Mouse (Mus musculus) megakaryocyte, adult 5-6 weeks (primary cell): ENCODE data around the gene Ranbp17. TPM values are rescaled to one million over a fixed set of nuclear protein-coding genes. Genes with fewer than 3 reads are reported as not detected.
A peak's percentile ranks its signal among the peaks of the same experiment; 100 is the strongest.

Experiments used
- ATAC-seq: 2 replicates; pipeline ENCODE4 v1.8.0; 2016; ENCODE audit warnings: mild to moderate bottlenecking, inconsistent platforms; ENCODE audit not compliant: poor library complexity, severe bottlenecking
- total RNA-seq, 2 experiments: library from RNA; stranded (forward) in 1 of 2; stranded (reverse) in 1 of 2; fragments of 153-499, 151-499 nt in 1 of 2; fragments of 221-1000, 200-1000 nt in 1 of 2; gene quantifications; 2 replicates each; pipeline versions ENCODE4 v1.2.3 to v1.2.4; 2015 to 2017

Ranbp17 gene
- total RNA-seq, 2 experiments from 2014 or later: 0.40 to 0.77 TPM

GRCm38 (mm10) chr11:33198351-33199116 lies 315.0 kb downstream of the Ranbp17 start:
- ATAC-seq: no peak

GRCm38 (mm10) chr11:33197673-33198072 lies 315.9 kb downstream of the Ranbp17 start:
- ATAC-seq: no peak

- ATAC-seq: no peak
These were observed 316.4 kb downstream of the Ranbp17 start for GRCm38 (mm10) chr11:33197133-33197514.

GRCm38 (mm10) chr11:33196447-33197132 lies 317.0 kb downstream of the Ranbp17 start:
- ATAC-seq: no peak

GRCm38 (mm10) chr11:33195531-33196446 lies 317.8 kb downstream of the Ranbp17 start:
- ATAC-seq: no peak

GRCm38 (mm10) chr11:33195061-33195460 lies 318.5 kb downstream of the Ranbp17 start:
- ATAC-seq: no peak

DNA sequence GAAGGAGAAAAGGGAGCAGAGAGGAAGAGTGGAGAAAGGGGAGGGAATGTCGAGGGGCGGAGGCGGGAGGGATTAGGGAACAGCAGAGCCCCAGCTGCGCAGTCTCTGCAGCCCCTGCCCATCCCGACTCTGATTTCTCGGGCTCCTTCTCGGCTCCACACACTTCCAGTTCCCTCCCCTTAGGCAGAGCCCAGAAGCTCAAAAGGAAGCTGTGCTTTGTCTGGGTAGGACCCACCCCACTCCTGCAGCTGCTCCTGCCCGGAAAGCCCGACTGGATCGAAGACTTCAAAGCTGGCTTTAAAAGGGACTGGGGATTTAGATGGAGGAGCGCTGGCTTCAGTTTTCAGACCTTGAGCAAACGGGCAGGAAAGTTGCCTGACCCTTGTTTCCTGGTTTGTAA lies 319.9 kb downstream of the Ranbp17 start:
- no peak for ATAC-seq

- no peak for ATAC-seq
These were observed 331.7 kb downstream of the Ranbp17 start for GRCm38 (mm10) chr11:33181804-33182203.

DNA sequence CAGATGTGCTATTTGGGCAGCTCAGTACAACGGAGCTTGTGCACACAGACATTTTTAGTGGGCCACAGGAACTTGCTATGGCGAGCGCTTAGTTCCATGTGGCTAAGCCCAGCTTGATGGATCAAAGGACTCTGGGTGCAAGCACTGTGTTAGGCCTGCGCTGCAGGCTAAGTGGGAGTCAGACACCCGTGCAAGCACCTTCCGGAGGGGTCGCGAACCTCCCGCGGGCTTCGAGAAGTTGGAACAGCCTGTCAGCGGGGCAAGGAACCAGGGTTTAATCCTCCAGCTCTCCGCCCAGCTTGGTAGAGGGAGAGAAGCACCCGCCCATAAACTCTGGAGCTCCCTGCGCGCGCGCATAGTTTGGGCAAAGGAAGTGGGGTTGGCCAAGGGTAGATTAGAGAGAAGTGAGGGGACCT lies 332.8 kb downstream of the Ranbp17 start:
- ATAC-seq: no peak

- ATAC-seq: no peak
These were observed 333.7 kb downstream of the Ranbp17 start for GRCm38 (mm10) chr11:33179802-33180201.

DNA sequence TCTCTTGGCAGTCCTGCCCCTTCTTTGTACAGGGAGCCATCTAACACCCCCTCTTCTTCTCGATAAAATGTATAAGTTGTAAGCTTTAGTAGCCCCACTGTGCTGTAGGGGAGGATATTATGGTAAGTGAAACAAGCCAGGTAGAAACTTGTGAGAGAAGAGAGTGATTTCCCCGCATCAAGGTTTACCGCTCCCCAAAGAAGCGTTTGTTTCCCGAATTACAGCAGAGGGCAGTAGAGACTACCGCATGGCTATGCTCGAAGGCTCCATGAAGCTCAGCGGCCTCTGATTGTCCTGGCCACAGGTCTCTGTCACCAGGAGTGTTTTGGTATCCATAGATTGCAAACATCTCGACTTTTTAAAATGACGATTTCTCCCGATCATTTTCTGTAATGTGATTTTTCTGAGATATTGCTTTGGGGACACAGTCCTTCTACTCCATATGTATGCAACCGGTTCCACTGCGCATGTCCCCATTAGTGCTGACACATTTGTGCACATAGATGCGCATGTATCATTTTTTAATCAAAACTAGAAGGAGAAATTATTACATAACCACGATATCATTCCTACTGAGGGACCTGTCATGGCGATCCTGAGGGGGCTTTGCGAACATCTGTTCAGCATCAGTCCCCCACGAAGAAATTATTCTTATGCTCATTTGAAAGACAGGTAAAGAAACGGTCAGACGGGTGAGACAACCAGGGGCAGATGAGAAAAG lies 336.9 kb downstream of the Ranbp17 start:
- ATAC-seq: no peak

DNA sequence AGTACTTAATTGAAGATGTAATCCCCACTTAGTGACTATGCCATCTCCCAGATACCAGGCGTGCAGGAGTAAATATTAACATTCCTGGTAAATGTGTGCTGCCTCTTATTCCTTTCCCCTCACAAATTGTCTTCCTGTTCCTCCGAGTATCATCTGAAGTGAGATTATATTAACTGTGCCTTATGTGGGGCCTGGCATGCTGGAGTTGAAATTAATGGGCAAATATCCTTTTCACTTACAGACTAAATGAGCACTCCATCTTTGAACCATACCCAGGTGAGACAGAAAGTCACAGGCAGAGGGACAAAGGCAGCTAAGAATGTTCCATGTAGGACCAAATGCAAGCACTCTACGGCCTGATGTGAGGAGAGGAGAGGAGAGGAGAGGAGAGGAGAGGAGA lies 337.8 kb downstream of the Ranbp17 start:
- no peak for ATAC-seq

DNA sequence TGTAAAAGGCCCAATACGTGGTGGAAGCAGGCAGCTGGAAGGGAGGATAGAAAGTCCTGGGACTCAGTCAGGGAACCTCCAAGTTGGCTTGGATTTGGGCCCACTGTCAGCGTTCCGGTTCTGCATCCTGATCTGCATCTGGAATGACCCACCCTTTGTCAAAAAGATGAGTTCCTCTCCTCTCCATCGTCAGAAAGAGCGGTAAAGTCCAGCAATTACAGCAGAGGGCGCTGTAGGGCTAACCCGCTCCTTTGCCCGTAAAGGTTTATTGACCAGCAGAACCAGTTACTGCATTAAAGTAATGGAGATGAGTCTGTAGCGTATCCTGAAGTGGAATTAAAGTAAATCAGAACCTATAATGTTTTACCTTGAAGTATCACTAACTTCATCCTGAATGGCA lies 343.1 kb downstream of the Ranbp17 start:
- ATAC-seq: peak; percentile 80

GRCm38 (mm10) chr11:33162998-33163506 lies 350.5 kb downstream of the Ranbp17 start, which contains the start of gene Npm1:
Npm1 (minus strand) TSS chr11:33163206.
- ATAC-seq: peak; percentile 97

DNA sequence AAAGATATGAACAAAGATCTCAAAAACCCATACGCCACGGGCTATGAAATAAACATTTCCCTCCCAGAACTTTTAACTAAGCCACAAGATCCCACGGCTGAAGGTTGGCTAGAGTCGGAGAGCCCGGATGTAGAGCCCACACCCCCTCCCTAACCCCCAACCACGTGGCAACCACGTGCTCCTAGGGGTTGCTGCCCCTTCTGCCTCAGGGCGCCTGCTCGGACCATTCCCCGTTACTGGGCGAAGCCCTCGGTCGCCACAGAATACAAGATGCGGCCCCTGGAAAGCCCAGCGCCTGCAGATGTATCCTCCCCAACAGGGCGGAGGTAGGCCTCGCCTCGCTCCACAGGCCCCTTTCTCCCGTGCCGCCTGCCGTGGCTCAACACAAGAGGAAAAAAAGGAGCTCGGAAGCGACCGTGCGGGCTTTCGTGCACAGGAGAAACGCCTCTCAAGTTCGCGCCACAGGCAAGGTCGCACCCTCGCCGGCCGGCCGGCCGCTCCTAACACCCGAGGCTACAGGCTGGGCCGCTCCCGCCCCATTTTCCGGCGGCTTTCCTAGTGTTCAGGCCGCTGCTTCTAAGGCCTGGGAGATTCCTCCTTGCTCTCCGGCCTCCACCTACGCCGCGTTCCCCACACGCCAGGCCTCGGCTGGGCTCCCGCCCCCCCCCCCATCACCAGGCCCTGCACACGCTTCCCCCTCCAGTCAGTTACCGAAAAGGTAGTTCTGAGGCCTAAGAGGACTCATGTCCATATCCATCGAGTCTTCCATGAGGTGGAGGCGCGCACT lies 351.1 kb downstream of the Ranbp17 start:
- peak; percentile 36 for ATAC-seq
